Mouse (Mus musculus) intestine, embryonic 14.5 days (tissue): ENCODE data around the gene Fstl1. TPM values are rescaled to one million over a fixed set of nuclear protein-coding genes. Genes with fewer than 3 reads are reported as not detected.

Experiments
- ATAC-seq: fragments of 200-750 bp; cut with Nextera tagmentation; replicated peaks from 2 replicates; pipeline ENCODE4 v1.8.0; 2017; ENCODE audit warnings: low read depth, moderate number of reproducible peaks, moderate TSS enrichment, moderate library complexity; ENCODE audit not compliant: low FRiP score, low TSS enrichment
- DNase-seq: peaks from one replicate; pipeline ENCODE4 v3.0.0-alpha.2; 2018; ENCODE audit warnings: low spot score
- H3K27ac ChIP-seq: fragments of 300-500 bp; sonication (generic); 2 replicates; pipeline ENCODE4 v1.5.1; 2014; ENCODE audit warnings: low read depth, mild to moderate bottlenecking, control low read depth
- H3K27me3 ChIP-seq: fragments of 300-500 bp; sonication (generic); replicated peaks from 2 replicates; pipeline ENCODE4 v1.6.1; 2014; ENCODE audit warnings: low read length, control low read depth; ENCODE audit not compliant: control insufficient read depth, insufficient read depth
- H3K36me3 ChIP-seq: fragments of 300-500 bp; sonication (generic); 2 replicates; pipeline ENCODE4 v1.6.1; 2014; ENCODE audit warnings: low read length, control low read depth; ENCODE audit not compliant: control insufficient read depth, insufficient read depth
- H3K4me1 ChIP-seq: fragments of 300-500 bp; sonication (generic); replicated peaks from 2 replicates; pipeline ENCODE4 v1.6.1; 2014; ENCODE audit warnings: low read length, control low read depth, mixed read lengths; ENCODE audit not compliant: control insufficient read depth, insufficient read depth
- H3K4me2 ChIP-seq: fragments of 300-500 bp; sonication (generic); 2 replicates; pipeline ENCODE4 v1.6.1; 2014; ENCODE audit warnings: low read length
- H3K4me3 ChIP-seq: fragments of 300-500 bp; sonication (generic); 2 replicates; pipeline ENCODE4 v1.5.1; 2014; ENCODE audit warnings: low read depth, low read length, control low read depth, mixed read lengths
- H3K9ac ChIP-seq: fragments of 300-500 bp; sonication (generic); 2 replicates; pipeline ENCODE4 v1.6.1; 2014; ENCODE audit warnings: mild to moderate bottlenecking, low read length
- H3K9me3 ChIP-seq: fragments of 300-500 bp; sonication (generic); 2 replicates; pipeline ENCODE4 v1.6.1; 2016; ENCODE audit warnings: low read length, control low read depth; ENCODE audit not compliant: control insufficient read depth
- WGBS: fragments of 180-500 bp; shearing (Covaris S2); extraction: QIAGEN DNeasy Blood & Tissue Kit; methylation state at CpG from one replicate; pipeline ENCODE4 v1.1.7; 2014; 5-methylcytosine and 5-hydroxymethylcytosine counted together
- polyA plus RNA-seq: library from polyadenylated mRNA; unstranded; fragments of >200 nt; fragmentation: Nextera tagmentation; extraction: Ambion mirVana; gene quantifications from 2 replicates; pipeline ENCODE4 v1.2.1, GENCODE M21; 2014

Gene Fstl1
- polyA plus RNA-seq, 1 experiment from 2014 or later, result 307 TPM

- Histone ChIP-seq H3K9me3 (no peaks in the 10 kb centered on the region), H3K27ac (no peak overlapping the region), H3K36me3 (no peaks in the 10 kb centered on the region), H3K27me3 (no peaks in the 10 kb centered on the region), H3K9ac (no peak overlapping the region), H3K4me1 (peaks cover 2% of the 10 kb centered on the region; the same call in 1 of the 2 replicates), H3K4me3 (no peak overlapping the region), H3K4me2 (no peak overlapping the region)
- 34% methylated on average over 2 of the region's 2 CpGs for WGBS
- DNase-seq (no peak), ATAC-seq (no peak)
Observed at GRCm38 (mm10) chr16:37752876-37753275, 23.8 kb upstream of the Fstl1 start.

GRCm38 (mm10) chr16:37753809-37754208 lies 22.9 kb upstream of the Fstl1 start:
- H3K27ac ChIP-seq, result no peak overlapping the region
- no peak for ATAC-seq

GRCm38 (mm10) chr16:37754483-37754882 lies 22.2 kb upstream of the Fstl1 start:
- Histone ChIP-seq H3K36me3 (no peaks in the 10 kb centered on the region), H3K4me1 (peaks cover 2% of the 10 kb centered on the region; the same call in 1 of the 2 replicates), H3K4me3 (no peak overlapping the region), H3K27me3 (no peaks in the 10 kb centered on the region), H3K9ac (no peak overlapping the region), H3K27ac (no peak overlapping the region; the same call in 1 of the 2 replicates), H3K4me2 (no peak overlapping the region), H3K9me3 (no peaks in the 10 kb centered on the region)
- ATAC-seq (no peak), DNase-seq (no peak)
- 54% methylated on average over 4 of the region's 4 CpGs for WGBS

More at GRCm38 (mm10) chr16:37753809-37754208, 22.9 kb upstream of the Fstl1 start:
- WGBS, result 90% methylated on average over 1 of the region's 1 CpGs
- Histone ChIP-seq H3K36me3 (no peaks in the 10 kb centered on the region), H3K4me3 (no peak overlapping the region), H3K27me3 (no peaks in the 10 kb centered on the region), H3K4me2 (no peak overlapping the region), H3K9me3 (no peaks in the 10 kb centered on the region), H3K4me1 (peaks cover 2% of the 10 kb centered on the region; the same call in 1 of the 2 replicates), H3K9ac (no peak overlapping the region)
- DNase-seq, result no peak

GRCm38 (mm10) chr16:37757223-37757622 lies 19.4 kb upstream of the Fstl1 start:
- 99% methylated on average over 2 of the region's 2 CpGs for WGBS
- no peaks in the 10 kb centered on the region for H3K27me3 ChIP-seq
- no peaks in the 10 kb centered on the region for H3K9me3 ChIP-seq
- no peak overlapping the region for H3K4me3 ChIP-seq
- no peak for DNase-seq
- peaks cover 2% of the 10 kb centered on the region; the same call in 1 of the 2 replicates for H3K4me1 ChIP-seq
- H3K9ac ChIP-seq, result no peak overlapping the region
- ATAC-seq, result no peak
- H3K27ac ChIP-seq, result no peak overlapping the region
- H3K36me3 ChIP-seq, result no peaks in the 10 kb centered on the region
- no peak overlapping the region for H3K4me2 ChIP-seq

- ATAC-seq (no peak), DNase-seq (no peak)
- Histone ChIP-seq H3K27me3 (no peaks in the 10 kb centered on the region), H3K9me3 (no peaks in the 10 kb centered on the region), H3K36me3 (no peaks in the 10 kb centered on the region), H3K9ac (no peak overlapping the region), H3K4me2 (no peak overlapping the region), H3K4me1 (no peaks in the 10 kb centered on the region), H3K27ac (no peak overlapping the region), H3K4me3 (no peak overlapping the region)
- 51% methylated on average over 5 of the region's 5 CpGs for WGBS
Observed at GRCm38 (mm10) chr16:37763797-37764196, 12.9 kb upstream of the Fstl1 start.

- Histone ChIP-seq H3K4me1 (peaks cover 19% of the 10 kb centered on the region), H3K27me3 (no peaks in the 10 kb centered on the region), H3K36me3 (0 out of 2 replicates have a peak, but pooled peaks cover 7% of the 10 kb centered on the region), H3K4me3 (peak overlapping the region; percentile 89), H3K27ac (peak overlapping the region; percentile 88; the same call in 1 of the 2 replicates), H3K9me3 (no peaks in the 10 kb centered on the region), H3K4me2 (peak overlapping the region; percentile 47), H3K9ac (peak overlapping the region; percentile 80)
- DNase-seq (no peak), ATAC-seq (peak; percentile 51; the same call in 1 of the 2 replicates)
- 32% methylated on average over 14 of the region's 14 CpGs for WGBS
Observed at GRCm38 (mm10) chr16:37776166-37776859, 360 bp upstream of the Fstl1 start.

GRCm38 (mm10) chr16:37777796-37778475 lies 1.3 kb downstream of the Fstl1 start:
- no peak for DNase-seq
- no peak for ATAC-seq
- WGBS, result 9% methylated on average over 4 of the region's 4 CpGs

GRCm38 (mm10) chr16:37778529-37778928 lies 1.9 kb downstream of the Fstl1 start:
- Histone ChIP-seq H3K4me3 (peak overlapping the region; percentile 89), H3K27ac (peak overlapping the region; percentile 5; the same call in 1 of the 2 replicates), H3K4me2 (peak overlapping the region; percentile 47), H3K9me3 (no peaks in the 10 kb centered on the region), H3K36me3 (peaks cover 16% of the 10 kb centered on the region; the same call in 1 of the 2 replicates), H3K9ac (peak overlapping the region; percentile 80), H3K4me1 (peaks cover 19% of the 10 kb centered on the region), H3K27me3 (no peaks in the 10 kb centered on the region)
- DNase-seq (no peak), ATAC-seq (no peak)
- 32% methylated on average over 5 of the region's 5 CpGs for WGBS

More at GRCm38 (mm10) chr16:37777796-37778475, 1.3 kb downstream of the Fstl1 start:
- Histone ChIP-seq H3K36me3 (peaks cover 11% of the 10 kb centered on the region; the same call in 1 of the 2 replicates), H3K27me3 (no peaks in the 10 kb centered on the region), H3K9me3 (no peaks in the 10 kb centered on the region), H3K27ac (peak overlapping the region; percentile 88), H3K4me3 (peak overlapping the region; percentile 89), H3K9ac (peak overlapping the region; percentile 80), H3K4me1 (peaks cover 19% of the 10 kb centered on the region), H3K4me2 (peak overlapping the region; percentile 47)
